Mouse (Mus musculus): ENCODE measurements at regions not wholly inside any gene's neighbourhood (a gene's known extent, or its start where the extent isn't known, plus 50 kb on each side); places are given as distances from the start of the nearest gene placed in this dataset.

DNA sequence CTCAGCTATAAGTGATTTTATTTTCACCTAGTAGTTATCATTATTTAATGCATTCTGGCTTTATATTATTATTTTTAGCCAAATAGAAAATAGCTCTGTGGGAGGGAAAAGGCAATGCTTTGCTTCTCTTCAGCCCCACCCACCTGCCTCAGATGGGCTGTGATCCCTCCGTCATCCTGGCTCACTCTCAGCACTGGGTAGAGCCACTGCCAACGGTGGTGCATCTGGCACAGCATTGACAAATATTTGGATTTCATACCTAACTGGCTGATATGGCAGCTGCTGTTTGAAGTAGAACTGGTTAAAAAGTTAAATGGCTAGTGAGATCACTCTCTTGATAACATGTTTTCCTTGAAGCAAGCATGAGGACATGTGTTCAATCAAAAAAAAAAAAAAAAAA, 53.6 kb upstream of the Dars start:
- no peak for DNase-seq

GRCm38 (mm10) chr1:128469054-128469453, 51.9 kb upstream of the Dars start:
- no peak for DNase-seq
- intact Hi-C loops (cut with DNase I), result no loop called here

More for the DNA sequence above, 53.6 kb upstream of the Dars start:
- intact Hi-C loops (cut with DNase I), result loop anchor here (5.0 kb wide), 2 partner anchors 98 to 122 kb away; partner anchors contain the start of gene Cxcr4
